Mouse (Mus musculus) left cerebral cortex, postnatal 36 days (tissue): ENCODE measurements around the gene Ankrd63. TPM values are rescaled to one million over a fixed set of nuclear protein-coding genes. Genes with fewer than 3 reads are reported as not detected.

ENCODE experiments used
- DNase-seq, 2 experiments: peaks; one replicate each; pipeline ENCODE4 v3.0.0; 2021 to 2022; ENCODE audit warnings: low spot score in 2 of 2, mixed read lengths in 1 of 2
- intact Hi-C: fragments of 180-260 bp; cut with DNase I; formaldehyde crosslinking; loops from one replicate; pipeline ENCODE4 v1.15.1; 2025
- total RNA-seq, 2 experiments: library from RNA; stranded (reverse); gene quantifications; 2 replicates each; pipeline ENCODE4 v1.2.3; 2021

Gene Ankrd63
- total RNA-seq, 2 experiments from 2014 or later = 20.0 to 32.2 TPM

- intact Hi-C loops = no loop called here
- DNase-seq = no peak
Observed at GRCm38 (mm10) chr2:118729194-118729593, 25.4 kb upstream of the Ankrd63 start.

GRCm38 (mm10) chr2:118728337-118728736, 24.6 kb upstream of the Ankrd63 start, which contains the start of gene Plcb2:
Gene Plcb2, minus strand, starts transcription at chr2:118728438.
- no peak for DNase-seq
- intact Hi-C loops = no loop called here

- no peak for DNase-seq
- intact Hi-C loops = no loop called here
Observed at GRCm38 (mm10) chr2:118727911-118728310, 24.1 kb upstream of the Ankrd63 start.

- intact Hi-C loops = no loop called here
- no peak for DNase-seq
Observed at GRCm38 (mm10) chr2:118726873-118727272, 23.1 kb upstream of the Ankrd63 start.

- intact Hi-C loops = no loop called here
- DNase-seq = no peak
Observed at GRCm38 (mm10) chr2:118725511-118725910, 21.7 kb upstream of the Ankrd63 start.

- DNase-seq = no peak
- intact Hi-C loops = no loop called here
Observed at GRCm38 (mm10) chr2:118723693-118724486, 20.1 kb upstream of the Ankrd63 start.

- DNase-seq = no peak
- intact Hi-C loops = no loop called here
Observed at GRCm38 (mm10) chr2:118716677-118717076, 12.9 kb upstream of the Ankrd63 start.

GRCm38 (mm10) chr2:118714230-118714629, 10.5 kb upstream of the Ankrd63 start:
- peak; percentile 60 to 63 for DNase-seq
- intact Hi-C loops = no loop called here

- intact Hi-C loops = no loop called here
- DNase-seq = no peak
Observed at GRCm38 (mm10) chr2:118713631-118714030, 9.9 kb upstream of the Ankrd63 start.

GRCm38 (mm10) chr2:118711038-118711494, 7.3 kb upstream of the Ankrd63 start:
- peak in 1 of 2 experiments; percentile 63 for DNase-seq
- intact Hi-C loops = no loop called here

- DNase-seq = no peak
- intact Hi-C loops = no loop called here
Observed at GRCm38 (mm10) chr2:118709655-118710221, 6.0 kb upstream of the Ankrd63 start.

GRCm38 (mm10) chr2:118708472-118708871, 4.7 kb upstream of the Ankrd63 start:
- intact Hi-C loops = no loop called here
- no peak for DNase-seq

- intact Hi-C loops = no loop called here
- DNase-seq = peak in 1 of 2 experiments; percentile 58
Observed at GRCm38 (mm10) chr2:118706436-118706835, 2.7 kb upstream of the Ankrd63 start.

GRCm38 (mm10) chr2:118702883-118703761, 641 bp downstream of the Ankrd63 start:
- intact Hi-C loops = loop anchor here (5.0 kb wide), 2 partner anchors 41 to 44 kb away; partner anchors contain the start of genes Inafm2 and Pak6

GRCm38 (mm10) chr2:118701971-118702882, 1.5 kb downstream of the Ankrd63 start:
- intact Hi-C loops = loop anchor here (2.0 to 5.0 kb wide), 3 partner anchors 40 to 181 kb away; partner anchors contain the start of genes Inafm2 and Pak6
- no peak for DNase-seq

More at GRCm38 (mm10) chr2:118702883-118703761, 641 bp downstream of the Ankrd63 start:
- DNase-seq = peak in 1 of 2 experiments; percentile 61

GRCm38 (mm10) chr2:118701161-118701560, 2.6 kb downstream of the Ankrd63 start:
- intact Hi-C loops = loop anchor here (2.0 to 5.0 kb wide), 3 partner anchors 39 to 182 kb away; partner anchors contain the start of genes Inafm2 and Pak6

GRCm38 (mm10) chr2:118700179-118701062, 3.3 kb downstream of the Ankrd63 start:
- DNase-seq = peak; percentile 63 to 66
- intact Hi-C loops = loop anchor here (1.0 to 5.0 kb wide), 4 partner anchors 30 to 182 kb away; partner anchors contain the start of genes Inafm2 and Pak6

More at GRCm38 (mm10) chr2:118701161-118701560, 2.6 kb downstream of the Ankrd63 start:
- DNase-seq = no peak
